Mouse (Mus musculus): Measurements from ENCODE around the gene E130309D02Rik. TPM values are rescaled to one million over a fixed set of nuclear protein-coding genes. Genes with fewer than 3 reads are reported as not detected.

E130309D02Rik gene
- polyA plus RNA-seq (2016; fragmentation: Nextera tagmentation; extraction: Ambion mirVana): 35.0 and 46.1 TPM in 2 replicates

GRCm38 (mm10) chr5:143314730-143315513 is at the start of gene E130309D02Rik:
E130309D02Rik (minus strand) TSS chr5:143315360.
- WGBS: under 1% methylated on average over 101 of the region's 101 CpGs
- peak; percentile 86 for DNase-seq (ENCODE audit: low spot score)
- Histone ChIP-seq H3K4me1 (peaks cover 17% of the 10 kb centered on the region), H3K36me3 (peaks cover 76% of the 10 kb centered on the region), H3K27me3 (ENCODE audit: insufficient read depth, poor library complexity, severe bottlenecking) (no peaks in the 10 kb centered on the region), H3K9me3 (no peaks in the 10 kb centered on the region), H3K4me3 (peak within 1 kb of the TSS; percentile 91), H3K27ac (peak within 1 kb of the TSS; percentile 99)

GRCm38 (mm10) chr5:143363678-143364615 is 48.8 kb upstream of the E130309D02Rik start:
- peak; percentile 91 for DNase-seq (ENCODE audit: low spot score)
- H3K4me3 ChIP-seq: peak overlapping the region; percentile 70
- H3K4me1 ChIP-seq: peaks cover 17% of the 10 kb centered on the region
- H3K27me3 ChIP-seq (ENCODE audit: insufficient read depth, poor library complexity, severe bottlenecking): peaks cover 70% of the 10 kb centered on the region
- no peaks in the 10 kb centered on the region for H3K9me3 ChIP-seq
- under 1% methylated on average over 47 of the region's 47 CpGs for WGBS
- H3K27ac ChIP-seq: peak overlapping the region; percentile 75
- no peaks in the 10 kb centered on the region for H3K36me3 ChIP-seq

- Histone ChIP-seq H3K27me3 (ENCODE audit: insufficient read depth, poor library complexity, severe bottlenecking) (peaks cover 77% of the 10 kb centered on the region), H3K4me1 (peaks cover 30% of the 10 kb centered on the region)
- WGBS: 71% methylated on average over 7 of the region's 7 CpGs
These were observed 46.3 kb upstream of the E130309D02Rik start for GRCm38 (mm10) chr5:143361428-143361827.

GRCm38 (mm10) chr5:143360000-143360399 is 44.8 kb upstream of the E130309D02Rik start:
- WGBS: 61% methylated on average over 5 of the region's 5 CpGs
- H3K4me3 ChIP-seq: no peak overlapping the region
- H3K27me3 ChIP-seq (ENCODE audit: insufficient read depth, poor library complexity, severe bottlenecking): peaks cover 74% of the 10 kb centered on the region
- H3K4me1 ChIP-seq: peaks cover 33% of the 10 kb centered on the region
- no peak for DNase-seq (ENCODE audit: low spot score)
- H3K9me3 ChIP-seq: no peaks in the 10 kb centered on the region
- no peak overlapping the region for H3K27ac ChIP-seq
- no peaks in the 10 kb centered on the region for H3K36me3 ChIP-seq

More at GRCm38 (mm10) chr5:143361428-143361827, 46.3 kb upstream of the E130309D02Rik start:
- Histone ChIP-seq H3K4me3 (no peak overlapping the region), H3K36me3 (no peaks in the 10 kb centered on the region), H3K27ac (no peak overlapping the region), H3K9me3 (no peaks in the 10 kb centered on the region)
- DNase-seq (ENCODE audit: low spot score): no peak

- H3K36me3 ChIP-seq: no peaks in the 10 kb centered on the region
- H3K9me3 ChIP-seq: no peaks in the 10 kb centered on the region
- H3K4me1 ChIP-seq: peaks cover 27% of the 10 kb centered on the region
- H3K27me3 ChIP-seq (ENCODE audit: insufficient read depth, poor library complexity, severe bottlenecking): peaks cover 69% of the 10 kb centered on the region
- no peak overlapping the region for H3K27ac ChIP-seq
- no peak for DNase-seq (ENCODE audit: low spot score)
- 31% methylated on average over 7 of the region's 7 CpGs for WGBS
- H3K4me3 ChIP-seq: no peak overlapping the region
These were observed 44.1 kb upstream of the E130309D02Rik start for GRCm38 (mm10) chr5:143359263-143359662.

GRCm38 (mm10) chr5:143357564-143357963 is 42.4 kb upstream of the E130309D02Rik start:
- no peaks in the 10 kb centered on the region for H3K36me3 ChIP-seq
- 3% methylated on average over 28 of the region's 28 CpGs for WGBS
- 0 out of 2 replicates have a peak overlapping the region, but pooled peaks have one; percentile 6 for H3K27ac ChIP-seq
- H3K9me3 ChIP-seq: no peaks in the 10 kb centered on the region
- DNase-seq (ENCODE audit: low spot score): no peak
- peaks cover 16% of the 10 kb centered on the region for H3K4me1 ChIP-seq
- peaks cover 65% of the 10 kb centered on the region for H3K27me3 ChIP-seq (ENCODE audit: insufficient read depth, poor library complexity, severe bottlenecking)
- H3K4me3 ChIP-seq: peak overlapping the region; percentile 50

GRCm38 (mm10) chr5:143356686-143357388 is 41.7 kb upstream of the E130309D02Rik start, which contains the start of gene Grid2ip:
Grid2ip (plus strand) TSS chr5:143357338.
- Histone ChIP-seq H3K27ac (0 out of 2 replicates have a peak within 1 kb of the TSS, but pooled peaks have one; percentile 6), H3K36me3 (no peaks in the 10 kb centered on the region)

GRCm38 (mm10) chr5:143356017-143356416 is 40.9 kb upstream of the E130309D02Rik start:
- no peak for DNase-seq (ENCODE audit: low spot score)
- 30% methylated on average over 5 of the region's 5 CpGs for WGBS
- Histone ChIP-seq H3K36me3 (no peaks in the 10 kb centered on the region), H3K4me3 (no peak overlapping the region), H3K4me1 (peaks cover 16% of the 10 kb centered on the region), H3K27ac (no peak overlapping the region), H3K9me3 (no peaks in the 10 kb centered on the region), H3K27me3 (ENCODE audit: insufficient read depth, poor library complexity, severe bottlenecking) (peaks cover 56% of the 10 kb centered on the region)

More at GRCm38 (mm10) chr5:143356686-143357388, 41.7 kb upstream of the E130309D02Rik start, which contains the start of gene Grid2ip:
- WGBS: 12% methylated on average over 17 of the region's 17 CpGs
- H3K27me3 ChIP-seq (ENCODE audit: insufficient read depth, poor library complexity, severe bottlenecking): peaks cover 57% of the 10 kb centered on the region
- H3K4me3 ChIP-seq: peak within 1 kb of the TSS; percentile 50
- peaks cover 16% of the 10 kb centered on the region for H3K4me1 ChIP-seq
- H3K9me3 ChIP-seq: no peaks in the 10 kb centered on the region
- no peak for DNase-seq (ENCODE audit: low spot score)

- Histone ChIP-seq H3K27me3 (ENCODE audit: insufficient read depth, poor library complexity, severe bottlenecking) (no peaks in the 10 kb centered on the region), H3K9me3 (0 out of 2 replicates have a peak, but pooled peaks cover 2% of the 10 kb centered on the region), H3K27ac (no peak overlapping the region), H3K36me3 (no peaks in the 10 kb centered on the region), H3K4me1 (no peaks in the 10 kb centered on the region), H3K4me3 (no peak overlapping the region)
- DNase-seq (ENCODE audit: low spot score): no peak
- whole genome bisulfite sequencing: 79% methylated on average over 8 of the region's 8 CpGs
These were observed 31.2 kb upstream of the E130309D02Rik start for GRCm38 (mm10) chr5:143346367-143346766.

- Histone ChIP-seq H3K4me3 (no peak overlapping the region), H3K9me3 (no peaks in the 10 kb centered on the region), H3K27ac (no peak overlapping the region), H3K36me3 (no peaks in the 10 kb centered on the region), H3K4me1 (no peaks in the 10 kb centered on the region), H3K27me3 (ENCODE audit: insufficient read depth, poor library complexity, severe bottlenecking) (peaks cover 13% of the 10 kb centered on the region; the same call in 1 of the 2 replicates)
- WGBS: 63% methylated on average over 6 of the region's 6 CpGs
- DNase-seq (ENCODE audit: low spot score): no peak
These were observed 24.4 kb upstream of the E130309D02Rik start for GRCm38 (mm10) chr5:143339603-143340002.

- Histone ChIP-seq H3K4me3 (no peak overlapping the region), H3K36me3 (no peaks in the 10 kb centered on the region), H3K9me3 (no peaks in the 10 kb centered on the region), H3K4me1 (no peaks in the 10 kb centered on the region), H3K27me3 (ENCODE audit: insufficient read depth, poor library complexity, severe bottlenecking) (peaks cover 19% of the 10 kb centered on the region; the same call in 1 of the 2 replicates), H3K27ac (no peak overlapping the region)
- DNase-seq (ENCODE audit: low spot score): no peak
- 62% methylated on average over 6 of the region's 6 CpGs for WGBS
These were observed 21.4 kb upstream of the E130309D02Rik start for GRCm38 (mm10) chr5:143336559-143336958.

- peaks cover 2% of the 10 kb centered on the region for H3K4me1 ChIP-seq
- no peak overlapping the region for H3K27ac ChIP-seq
- H3K9me3 ChIP-seq: no peaks in the 10 kb centered on the region
- no peak overlapping the region for H3K4me3 ChIP-seq
- WGBS: 74% methylated on average over 7 of the region's 7 CpGs
- peaks cover 19% of the 10 kb centered on the region; the same call in 1 of the 2 replicates for H3K27me3 ChIP-seq (ENCODE audit: insufficient read depth, poor library complexity, severe bottlenecking)
- no peak for DNase-seq (ENCODE audit: low spot score)
- no peaks in the 10 kb centered on the region for H3K36me3 ChIP-seq
These were observed 19.9 kb upstream of the E130309D02Rik start for GRCm38 (mm10) chr5:143335089-143335460.

Data from heart, embryonic 10.5 days (tissue).